Mouse (Mus musculus) ES-Bruce4 (cell line): ENCODE results near the gene Olfr90. TPM values are rescaled to one million over a fixed set of nuclear protein-coding genes. Genes with fewer than 3 reads are reported as not detected.

Source experiments
- H3K27ac ChIP-seq: 2 replicates; pipeline ENCODE4 v1.5.1; 2012; ENCODE audit warnings: low read length, inconsistent platforms; ENCODE audit not compliant: insufficient read depth
- H3K27me3 ChIP-seq: 2 replicates; pipeline ENCODE4 v1.6.1; 2012; ENCODE audit warnings: mild to moderate bottlenecking, low read length, inconsistent platforms; ENCODE audit not compliant: control insufficient read depth, poor library complexity, insufficient read depth, severe bottlenecking
- H3K36me3 ChIP-seq: 2 replicates; pipeline ENCODE4 v1.6.1; 2012; ENCODE audit warnings: inconsistent platforms, mild to moderate bottlenecking, low read length, moderate library complexity; ENCODE audit not compliant: control insufficient read depth, poor library complexity, insufficient read depth, severe bottlenecking
- H3K4me1 ChIP-seq: one replicate; pipeline ENCODE4 v1.8.1; 2011; ENCODE audit warnings: low read length; ENCODE audit not compliant: control insufficient read depth, insufficient read depth
- H3K4me3 ChIP-seq: 2 replicates; pipeline ENCODE4 v1.5.1; 2011; ENCODE audit warnings: low read depth, mild to moderate bottlenecking, low read length
- H3K9ac ChIP-seq: 2 replicates; pipeline ENCODE4 v1.6.1; 2012; ENCODE audit warnings: low read depth, mild to moderate bottlenecking, inconsistent platforms; ENCODE audit not compliant: poor library complexity, severe bottlenecking
- H3K9me3 ChIP-seq: replicated peaks from 2 replicates; pipeline ENCODE4 v1.6.1; 2012; ENCODE audit warnings: mild to moderate bottlenecking, low read length, inconsistent platforms; ENCODE audit not compliant: control insufficient read depth, poor library complexity, insufficient read depth, severe bottlenecking
- CTCF ChIP-seq: IDR thresholded peaks from one replicate; pipeline ENCODE4 v1.8.1; 2011; ENCODE audit warnings: low read depth, low read length
- EP300 ChIP-seq: IDR thresholded peaks from 2 replicates; pipeline ENCODE4 v1.6.1; 2011; ENCODE audit warnings: low read depth, low read length; ENCODE audit not compliant: insufficient read depth
- POLR2A ChIP-seq: IDR thresholded peaks from one replicate; pipeline ENCODE4 v1.8.1; 2011; ENCODE audit warnings: low read length; ENCODE audit not compliant: insufficient read depth
- polyA plus RNA-seq: library from polyadenylated mRNA; stranded (reverse); fragments of >200 nt; gene quantifications from 2 replicates; pipeline ENCODE4 v1.2.4, GENCODE M21; 2011; ENCODE audit warnings: low read depth; ENCODE audit not compliant: missing spikeins, insufficient read depth, insufficient read length

Gene Olfr90
- polyA plus RNA-seq, 1 experiment, result 0.22 TPM

DNA sequence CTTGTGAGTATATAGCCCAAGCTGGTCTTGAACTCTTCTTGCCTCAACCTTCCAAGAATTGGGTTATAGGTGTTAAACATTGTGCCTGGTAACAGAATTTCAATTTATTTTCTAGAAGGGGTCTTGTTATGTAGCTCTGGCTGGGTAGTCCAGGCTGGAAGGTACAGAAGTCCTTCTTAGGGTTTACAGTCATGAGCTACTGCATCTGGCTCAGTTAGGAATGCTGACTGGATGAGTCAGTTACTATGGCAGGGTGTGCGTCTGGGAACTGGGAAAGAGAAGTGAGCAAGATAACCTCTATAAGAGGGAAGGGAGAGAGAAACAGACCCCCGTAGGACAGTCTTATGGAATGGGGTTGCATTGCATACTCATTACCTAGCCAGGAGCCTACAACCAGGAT is 12.5 kb downstream of the Olfr90 start:
- H3K4me3 ChIP-seq, result no peak overlapping the region
- H3K4me1 ChIP-seq, result peaks cover 19% of the 10 kb centered on the region
- no peaks in the 10 kb centered on the region for H3K9me3 ChIP-seq
- no peaks in the 10 kb centered on the region for H3K27me3 ChIP-seq
- peaks cover 53% of the 10 kb centered on the region for H3K36me3 ChIP-seq
- no peak overlapping the region for H3K9ac ChIP-seq
- peak overlapping the region; percentile 7; the same call in 1 of the 2 replicates for H3K27ac ChIP-seq
- TF ChIP-seq CTCF (no peak), EP300 (no peak), POLR2A (no peak)

DNA sequence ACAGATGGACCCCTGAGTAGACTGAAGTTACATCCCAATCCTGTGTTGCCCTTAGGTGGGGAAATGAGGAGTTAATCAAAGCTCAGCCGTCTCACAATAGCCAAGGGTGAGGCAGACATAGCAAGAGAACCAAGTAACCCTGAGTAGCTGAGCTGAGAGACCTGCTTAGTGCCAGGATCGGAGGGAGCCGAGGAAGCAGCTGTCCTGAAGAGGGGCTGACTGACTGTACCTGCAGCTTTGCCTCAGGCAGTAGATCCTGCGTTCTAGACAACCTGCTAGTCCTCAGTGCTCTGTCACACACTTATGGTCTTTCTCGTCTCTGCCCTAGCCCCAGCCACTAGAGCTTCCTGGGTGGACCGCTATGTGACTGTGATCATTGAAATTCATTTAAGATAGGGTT is 13.1 kb downstream of the Olfr90 start:
- Histone ChIP-seq H3K36me3 (peaks cover 59% of the 10 kb centered on the region), H3K4me1 (peaks cover 20% of the 10 kb centered on the region), H3K27me3 (no peaks in the 10 kb centered on the region), H3K27ac (peak overlapping the region; percentile 7; the same call in 1 of the 2 replicates), H3K9ac (no peak overlapping the region), H3K9me3 (no peaks in the 10 kb centered on the region), H3K4me3 (no peak overlapping the region)
- TF ChIP-seq POLR2A (no peak), EP300 (peak; percentile 59; the same call in 1 of the 2 replicates)

DNA sequence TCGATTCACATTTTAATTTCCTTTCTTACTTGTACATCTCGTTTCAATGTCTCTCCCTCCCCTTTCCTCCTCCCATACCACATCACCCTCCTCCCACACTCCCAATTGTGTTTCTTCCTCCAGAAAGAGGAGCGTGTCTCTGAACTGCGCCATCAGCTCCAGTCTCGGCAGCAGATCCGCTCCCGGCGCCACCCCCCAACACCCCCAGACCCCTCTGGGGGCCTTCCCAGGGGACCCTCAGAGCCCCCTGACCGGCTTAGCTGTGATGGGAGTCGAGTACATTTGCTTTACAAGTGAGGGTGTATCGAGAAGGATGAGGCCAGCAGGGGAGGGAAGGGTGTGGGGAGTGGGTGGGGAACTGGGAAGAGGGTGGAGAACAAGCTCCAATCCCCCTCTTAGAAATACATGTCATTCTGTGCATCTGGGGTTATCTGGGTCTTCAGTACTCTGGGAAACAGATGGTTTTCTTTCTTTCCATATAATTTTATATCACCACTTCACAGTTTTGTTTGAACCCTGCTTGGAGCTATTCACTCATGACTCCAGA is 15.5 kb downstream of the Olfr90 start:
- Histone ChIP-seq H3K9ac (peak overlapping the region; percentile 35; the same call in 1 of the 2 replicates), H3K27ac (peak overlapping the region; percentile 87), H3K9me3 (no peaks in the 10 kb centered on the region), H3K36me3 (peaks cover 82% of the 10 kb centered on the region), H3K4me3 (0 out of 2 replicates have a peak overlapping the region, but pooled peaks have one; percentile 16), H3K4me1 (peaks cover 28% of the 10 kb centered on the region), H3K27me3 (no peaks in the 10 kb centered on the region)
- peak; percentile 71; the same call in 1 of the 2 replicates for TF ChIP-seq EP300
- no peak for TF ChIP-seq POLR2A

DNA sequence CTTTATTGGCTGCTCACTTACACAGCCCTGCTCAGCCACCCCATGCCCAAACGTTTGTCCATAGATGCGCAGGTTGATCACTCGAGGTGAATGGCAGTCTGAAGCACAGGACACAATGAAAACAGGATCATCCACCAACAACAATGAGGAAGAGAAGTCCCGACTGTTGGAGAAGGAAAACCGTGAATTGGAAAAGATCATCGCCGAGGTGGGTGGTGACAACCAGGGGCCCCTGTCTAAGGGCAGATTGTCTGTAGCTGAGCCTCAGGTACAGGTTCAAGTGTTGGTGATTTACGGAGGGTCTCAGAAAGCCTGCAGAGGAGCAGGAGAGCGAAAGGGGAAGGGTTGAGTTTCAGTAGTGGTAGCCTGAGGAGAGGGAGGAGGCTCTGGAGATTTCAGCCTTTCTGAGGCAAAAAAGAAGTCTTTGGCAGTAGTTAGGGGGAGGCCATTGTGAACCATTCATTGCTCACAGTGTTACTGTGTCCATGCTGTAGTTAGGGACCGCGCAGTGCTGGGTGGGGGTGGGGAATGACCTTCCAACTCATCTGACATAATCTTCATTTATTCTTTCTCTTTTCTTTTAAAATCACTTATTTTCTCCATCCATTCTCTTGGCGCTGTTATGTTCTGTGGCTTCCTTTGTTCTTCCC is 16.1 kb downstream of the Olfr90 start:
- Histone ChIP-seq H3K9me3 (no peaks in the 10 kb centered on the region), H3K27me3 (no peaks in the 10 kb centered on the region), H3K27ac (peak overlapping the region; percentile 87), H3K9ac (peak overlapping the region; percentile 35; the same call in 1 of the 2 replicates), H3K4me1 (peaks cover 27% of the 10 kb centered on the region), H3K36me3 (peaks cover 85% of the 10 kb centered on the region), H3K4me3 (peak overlapping the region; percentile 22)
- TF ChIP-seq CTCF, result no peak
- TF ChIP-seq EP300, result peak; percentile 58

DNA sequence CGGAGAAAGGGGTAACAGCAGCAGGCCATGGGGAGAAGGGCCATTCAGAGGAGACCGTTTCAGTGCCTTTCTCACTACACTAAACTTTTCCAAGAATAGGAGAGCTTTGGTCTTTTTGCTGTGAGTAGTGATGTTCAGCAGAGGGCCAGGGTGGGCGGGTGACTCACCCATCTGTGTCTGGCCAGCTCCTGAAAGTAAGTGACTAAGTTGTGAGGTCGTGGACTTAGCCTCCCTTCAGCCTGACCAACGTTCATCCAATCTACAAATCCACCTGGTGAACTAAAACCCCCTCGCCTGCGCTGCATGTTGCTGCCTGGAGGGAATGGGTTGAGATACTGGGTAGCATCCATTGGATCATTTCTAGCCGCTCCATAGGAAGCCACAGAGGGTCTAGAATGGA is 18.2 kb downstream of the Olfr90 start:
- Histone ChIP-seq H3K9me3 (no peaks in the 10 kb centered on the region), H3K4me1 (peaks cover 22% of the 10 kb centered on the region), H3K9ac (no peak overlapping the region), H3K36me3 (peaks cover 88% of the 10 kb centered on the region), H3K27ac (peak overlapping the region; percentile 45), H3K4me3 (no peak overlapping the region), H3K27me3 (no peaks in the 10 kb centered on the region)
- TF ChIP-seq EP300 (no peak), POLR2A (no peak), CTCF (no peak)

DNA sequence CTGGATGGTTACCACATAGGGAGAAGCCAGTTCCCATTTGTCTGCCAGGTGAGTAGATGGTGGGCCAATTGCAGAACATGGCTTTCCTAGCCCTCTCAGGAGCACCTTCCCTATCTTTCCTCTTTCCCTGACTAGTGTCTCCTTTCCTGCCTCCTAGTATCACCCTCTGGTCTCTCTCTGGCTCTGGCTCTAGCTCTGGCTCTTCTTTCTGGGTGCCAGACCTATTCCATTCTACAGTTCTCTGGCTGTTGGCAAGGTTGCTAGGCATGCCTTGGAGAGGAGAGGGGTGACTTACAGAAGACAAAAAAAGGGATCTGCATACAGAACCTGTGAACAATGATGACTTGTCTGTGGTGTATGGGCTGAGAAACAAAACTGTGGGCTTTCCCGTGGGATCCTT is 20.4 kb downstream of the Olfr90 start:
- Histone ChIP-seq H3K4me1 (peaks cover 13% of the 10 kb centered on the region), H3K36me3 (peaks cover 91% of the 10 kb centered on the region)
- TF ChIP-seq CTCF (no peak), EP300 (no peak), POLR2A (no peak)

More for the DNA sequence above, 20.4 kb downstream of the Olfr90 start:
- H3K27ac ChIP-seq, result peak overlapping the region; percentile 14; the same call in 1 of the 2 replicates
- H3K27me3 ChIP-seq, result no peaks in the 10 kb centered on the region
- no peak overlapping the region for H3K9ac ChIP-seq
- no peak overlapping the region for H3K4me3 ChIP-seq
- no peaks in the 10 kb centered on the region for H3K9me3 ChIP-seq
